Mouse (Mus musculus): Measurements from ENCODE around the gene Sertad3. TPM values are rescaled to one million over a fixed set of nuclear protein-coding genes. Genes with fewer than 3 reads are reported as not detected.

Gene Sertad3
- total and polyA plus RNA-seq, 3 experiments: 2.0 to 6.7 TPM; not detected in 1

- TF ChIP-seq MYB (IDR thresholded peaks at IDR 0.05; ENCODE audit: low read depth, low read length) (no peak), ZKSCAN1 (IDR thresholded peaks at IDR 0.05; ENCODE audit: low read depth, low read length) (no peak), USF1 (IDR thresholded peaks at IDR 0.05; ENCODE audit: low read depth, low read length) (0 out of 2 replicates have a peak, but pooled peaks have one; percentile 19), ZMIZ1 (IDR thresholded peaks at IDR 0.05; ENCODE audit: low read depth, low read length) (no peak), POLR2AphosphoS5 (IDR thresholded peaks at IDR 0.05; ENCODE audit: borderline replicate concordance, low read depth, low read length) (no peak), GABPA (IDR thresholded peaks at IDR 0.05; ENCODE audit: low read depth, low read length) (no peak), SIN3A (IDR thresholded peaks at IDR 0.05; ENCODE audit: low read length) (peak; percentile 78), EP300 (IDR thresholded peaks at IDR 0.05; ENCODE audit: low read depth in 1 of 2, low read length in 2 of 2) (no peak), MXI1 (IDR thresholded peaks at IDR 0.05; ENCODE audit: low read depth, low read length) (peak; percentile 43; the same call in 1 of the 2 replicates), TCF12 (IDR thresholded peaks at IDR 0.05; ENCODE audit: low read depth, low read length) (peak; percentile 53; the same call in 1 of the 2 replicates)
Observed at GRCm38 (mm10) chr7:27481627-27481969, 8.0 kb downstream of the Sertad3 start (continued).

- peaks cover 10 to 28% of the 10 kb centered on the region in 2 experiments for H3K4me1 ChIP-seq (ENCODE audit: control insufficient read depth in 1 of 2, insufficient read depth in 2 of 2, low read length in 2 of 2)
- TF ChIP-seq MAFK (IDR thresholded peaks at IDR 0.05; ENCODE audit: borderline replicate concordance, low read depth, low read length) (no peak), TBP (IDR thresholded peaks at IDR 0.05; ENCODE audit: low read depth, low read length) (peak; percentile 41; the same call in 1 of the 2 replicates), MEF2A (IDR thresholded peaks at IDR 0.05; ENCODE audit: extremely low read depth, insufficient replicate concordance, low read depth, low read length, poor library complexity, severe bottlenecking) (no peak), E2F4 (IDR thresholded peaks at IDR 0.05; ENCODE audit: borderline replicate concordance, low read depth, low read length) (no peak), NRF1 (IDR thresholded peaks at IDR 0.05; ENCODE audit: insufficient read depth, low read depth, low read length, poor library complexity, severe bottlenecking) (no peak), POLR2A (IDR thresholded peaks at IDR 0.05; ENCODE audit: control insufficient read depth in 1 of 2, insufficient read depth in 1 of 2, low read depth in 1 of 2, low read length in 2 of 2, poor library complexity in 1 of 2) (peak in 1 of 2 experiments; percentile 36; a peak in 1 of 4 replicates), HCFC1 (IDR thresholded peaks at IDR 0.05; ENCODE audit: low read depth, low read length) (peak; percentile 44; the same call in 1 of the 2 replicates), NELFE (IDR thresholded peaks at IDR 0.05; ENCODE audit: low read depth, low read length) (0 out of 2 replicates have a peak, but pooled peaks have one; percentile 27)
- H3K4me3 ChIP-seq (ENCODE audit: control insufficient read depth in 1 of 2, insufficient read depth in 1 of 2, low read depth in 2 of 2, low read length in 2 of 2): no peak overlapping the region
- no peaks in the 10 kb centered on the region for H3K9me3 ChIP-seq (replicated peaks; ENCODE audit: insufficient read depth, low read length)
- peak; percentile 59 for DNase-seq (ENCODE audit: low read depth, low spot score)
- peaks cover 0 to 33% of the 10 kb centered on the region in 2 experiments; a peak in 2 of 4 replicates for H3K36me3 ChIP-seq (ENCODE audit: control insufficient read depth in 1 of 2, insufficient read depth in 2 of 2, low read length in 2 of 2)
- H3K9ac ChIP-seq (ENCODE audit: control insufficient read depth, low read depth, low read length, poor library complexity, severe bottlenecking): no peak overlapping the region
- H3K27me3 ChIP-seq (ENCODE audit: control insufficient read depth in 1 of 2, insufficient read depth in 2 of 2, low read length in 2 of 2): no peaks in the 10 kb centered on the region
- peaks cover 5% of the 10 kb centered on the region for H3K79me2 ChIP-seq (ENCODE audit: control insufficient read depth, insufficient read depth, low read length, poor library complexity)
- no peak overlapping the region for H3K27ac ChIP-seq (ENCODE audit: control insufficient read depth, low read depth, low read length)
Observed at GRCm38 (mm10) chr7:27483860-27484259, 10.3 kb downstream of the Sertad3 start.
